Mouse (Mus musculus) mesoderm, embryonic 11.5 days (tissue): ENCODE data around the gene Mphosph6.

Experiments
- DNase-seq: peaks from one replicate; pipeline ENCODE4 v3.0.0-alpha.2; 2012; ENCODE audit warnings: low read depth, low spot score

Mphosph6 gene

GRCm38 (mm10) chr8:117801443-117802298 lies at the start of gene Mphosph6:
Gene Mphosph6 (minus strand): TSS chr8:117801943.
- peak; percentile 99 for DNase-seq

GRCm38 (mm10) chr8:117850420-117850819 lies 48.7 kb upstream of the Mphosph6 start:
- DNase-seq: no peak

- DNase-seq: no peak
These were observed 46.1 kb upstream of the Mphosph6 start for GRCm38 (mm10) chr8:117847865-117848264.

GRCm38 (mm10) chr8:117843694-117844093 lies 42.0 kb upstream of the Mphosph6 start:
- no peak for DNase-seq

- peak; percentile 51 for DNase-seq
These were observed 11.8 kb upstream of the Mphosph6 start for GRCm38 (mm10) chr8:117813524-117813923.

- DNase-seq: no peak
These were observed 8.9 kb upstream of the Mphosph6 start for GRCm38 (mm10) chr8:117810676-117811075.

GRCm38 (mm10) chr8:117805419-117805818 lies 3.7 kb upstream of the Mphosph6 start:
- DNase-seq: no peak

- DNase-seq: no peak
These were observed 551 bp upstream of the Mphosph6 start for GRCm38 (mm10) chr8:117802299-117802689.

- DNase-seq: no peak
These were observed 3.7 kb downstream of the Mphosph6 start for GRCm38 (mm10) chr8:117798066-117798465.

- DNase-seq: no peak
These were observed 5.3 kb downstream of the Mphosph6 start for GRCm38 (mm10) chr8:117796464-117796863.

GRCm38 (mm10) chr8:117794581-117794980 lies 7.2 kb downstream of the Mphosph6 start:
- DNase-seq: no peak

- DNase-seq: peak; percentile 11
These were observed 9.1 kb downstream of the Mphosph6 start for GRCm38 (mm10) chr8:117792616-117793144.

GRCm38 (mm10) chr8:117786428-117786827 lies 15.3 kb downstream of the Mphosph6 start:
- DNase-seq: no peak

- DNase-seq: no peak
These were observed 18.7 kb downstream of the Mphosph6 start for GRCm38 (mm10) chr8:117783021-117783420.

- DNase-seq: no peak
These were observed 20.2 kb downstream of the Mphosph6 start for GRCm38 (mm10) chr8:117781375-117782129.

- DNase-seq: no peak
These were observed 22.4 kb downstream of the Mphosph6 start for GRCm38 (mm10) chr8:117779344-117779743.

- DNase-seq: no peak
These were observed 23.0 kb downstream of the Mphosph6 start for GRCm38 (mm10) chr8:117778531-117779322.

GRCm38 (mm10) chr8:117776075-117776474 lies 25.7 kb downstream of the Mphosph6 start:
- DNase-seq: no peak

- no peak for DNase-seq
These were observed 26.1 kb downstream of the Mphosph6 start for GRCm38 (mm10) chr8:117775626-117776025.

- no peak for DNase-seq
These were observed 29.1 kb downstream of the Mphosph6 start for GRCm38 (mm10) chr8:117772597-117772996.

- DNase-seq: peak; percentile 60
These were observed 29.6 kb downstream of the Mphosph6 start for GRCm38 (mm10) chr8:117772126-117772525.
